Mouse (Mus musculus): Measurements from ENCODE around the gene Gpr33.

The Gpr33 gene

DNA sequence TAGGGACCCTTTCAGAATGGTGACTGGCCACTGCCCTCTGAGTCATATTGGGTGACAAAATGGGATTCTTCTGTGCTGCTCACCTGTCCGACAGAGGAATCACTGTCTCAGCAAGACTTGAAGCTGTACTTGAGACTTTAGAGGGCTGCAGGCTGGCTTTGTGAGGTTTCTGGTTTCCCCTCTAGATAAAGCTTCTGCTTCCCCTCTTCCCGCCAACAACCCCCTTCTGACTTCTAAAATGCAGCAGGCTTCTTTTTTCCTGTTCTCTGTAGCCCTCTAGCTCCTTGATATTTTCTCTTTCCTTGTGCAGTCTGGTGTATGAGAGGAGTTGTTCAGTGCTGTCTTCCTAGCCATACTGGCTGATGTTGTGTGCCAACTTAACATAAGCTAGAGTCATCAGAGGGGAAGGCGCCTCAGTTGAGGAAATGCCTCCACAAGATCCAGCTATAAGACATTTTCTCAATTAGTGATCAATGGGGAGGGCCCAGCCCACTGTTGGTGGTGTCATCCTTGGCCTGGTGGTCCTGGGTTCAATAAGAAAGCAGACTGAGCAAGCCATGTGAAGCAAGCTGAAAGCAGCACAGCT lies 42.6 kb downstream of the Gpr33 start:
- DNase-seq (ENCODE audit: inconsistent ontology term): no peak

DNA sequence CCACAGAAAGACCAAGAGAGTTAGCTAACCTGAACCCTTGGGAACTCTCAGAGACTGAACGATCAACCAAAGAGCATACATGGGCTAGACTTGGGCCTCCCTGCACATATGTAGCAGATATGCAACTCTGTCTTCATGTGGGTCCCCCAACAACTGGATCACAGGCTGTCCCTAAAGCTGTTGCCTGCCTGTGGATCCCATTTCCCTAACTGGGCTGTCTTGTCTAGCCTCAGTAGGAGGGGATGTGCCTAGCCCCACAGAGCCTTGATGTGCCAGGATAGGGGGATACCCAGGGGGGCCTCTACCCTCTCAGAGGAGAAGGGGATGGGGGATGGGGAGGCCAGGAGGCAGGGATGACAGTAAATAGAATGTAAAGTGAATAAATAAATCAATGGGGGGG lies 44.2 kb downstream of the Gpr33 start:
- no peak for DNase-seq (ENCODE audit: inconsistent ontology term)

DNA sequence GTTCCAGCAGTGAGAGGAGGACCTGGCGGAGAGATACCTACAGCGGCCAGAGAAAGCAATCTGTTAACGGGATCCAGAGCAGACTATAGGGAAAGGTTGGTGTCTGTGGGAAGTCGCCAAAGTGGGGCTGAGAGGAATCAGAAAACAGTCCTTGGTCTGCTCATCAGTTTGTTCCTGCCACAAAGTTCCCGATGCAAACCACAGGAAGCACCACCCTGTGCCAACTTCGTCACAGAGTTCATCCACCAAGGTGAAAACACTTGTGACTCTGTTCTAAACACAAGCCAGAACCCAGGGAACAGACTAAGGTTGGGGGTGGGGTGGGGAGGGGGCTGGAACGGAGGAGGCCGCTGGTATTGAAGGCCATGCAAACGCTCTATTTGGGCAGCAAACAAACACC lies 51.3 kb downstream of the Gpr33 start:
- no peak for DNase-seq (ENCODE audit: inconsistent ontology term)

DNA sequence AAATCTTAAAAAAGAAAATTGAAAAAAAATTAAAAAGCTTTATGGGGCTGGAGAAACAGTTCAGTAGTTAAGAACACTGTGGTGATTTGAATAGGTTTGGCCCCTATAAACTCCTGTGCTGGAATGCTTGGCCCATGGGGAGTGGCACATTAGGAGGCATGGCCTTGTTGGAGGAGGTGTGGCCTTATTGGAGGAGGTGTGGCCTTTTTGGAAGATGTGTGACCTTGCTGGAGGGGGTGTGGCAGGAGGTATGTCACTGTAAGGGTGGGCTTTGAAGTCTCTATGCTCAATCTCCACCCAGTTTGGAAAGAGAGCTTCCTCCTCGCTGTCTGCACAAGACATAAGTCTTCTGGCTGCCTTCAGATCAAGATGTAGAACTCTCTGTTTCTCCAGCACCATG lies 53.5 kb downstream of the Gpr33 start:
- DNase-seq (ENCODE audit: inconsistent ontology term): no peak

Measured in Muller cell, postnatal 12 days (primary cell).